Mouse (Mus musculus) liver, postnatal 0 days (tissue): ENCODE measurements around the gene Bcar3. TPM values are rescaled to one million over a fixed set of nuclear protein-coding genes. Genes with fewer than 3 reads are reported as not detected.
"Not testable (repeated sequence)": the region's sequence is repeated elsewhere in the genome, so short reads cannot be mapped to it uniquely, and the experiment has no call there.

Experiments used
- ATAC-seq: fragments of 200-750 bp; cut with Nextera tagmentation; 2 replicates; pipeline ENCODE4 v1.8.0; 2017; ENCODE audit warnings: mild to moderate bottlenecking, moderate library complexity
- DNase-seq: peaks from one replicate; pipeline ENCODE4 v3.0.0-alpha.2; 2016
- H3K27ac ChIP-seq: fragments of 300-500 bp; sonication (generic); 2 replicates; pipeline ENCODE4 v1.5.1; 2014; ENCODE audit warnings: antibody characterized with exemption, moderate library complexity, mild to moderate bottlenecking, low read depth
- H3K27me3 ChIP-seq: fragments of 300-500 bp; sonication (generic); 2 replicates; pipeline ENCODE4 v1.6.1; 2014; ENCODE audit warnings: low read length, control low read depth, mixed read lengths; ENCODE audit not compliant: insufficient read depth
- H3K36me3 ChIP-seq: fragments of 300-500 bp; sonication (generic); replicated peaks from 2 replicates; pipeline ENCODE4 v1.6.1; 2014; ENCODE audit warnings: mild to moderate bottlenecking, control low read depth, low read length, moderate library complexity, mixed read lengths; ENCODE audit not compliant: insufficient read depth
- H3K4me1 ChIP-seq: fragments of 300-500 bp; sonication (generic); 2 replicates; pipeline ENCODE4 v1.6.1; 2014; ENCODE audit warnings: antibody characterized with exemption, mild to moderate bottlenecking, control low read depth; ENCODE audit not compliant: insufficient read depth
- H3K4me2 ChIP-seq: fragments of 300-500 bp; sonication (generic); 2 replicates; pipeline ENCODE4 v1.6.1; 2014; ENCODE audit warnings: low read depth, mild to moderate bottlenecking, low read length, moderate library complexity, mixed read lengths
- H3K4me3 ChIP-seq: fragments of 300-500 bp; sonication (generic); 2 replicates; pipeline ENCODE4 v1.5.1; 2014; ENCODE audit warnings: low read depth, low read length
- H3K9ac ChIP-seq: fragments of 300-500 bp; sonication (generic); replicated peaks from 2 replicates; pipeline ENCODE4 v1.6.1; 2014; ENCODE audit warnings: mild to moderate bottlenecking, moderate library complexity
- H3K9me3 ChIP-seq: fragments of 300-500 bp; sonication (generic); 2 replicates; pipeline ENCODE4 v1.6.1; 2016; ENCODE audit warnings: mild to moderate bottlenecking, control low read depth, low read length, mixed read lengths
- CTCF ChIP-seq: sonication (generic); IDR thresholded peaks from 2 replicates; pipeline ENCODE4 v1.5.1; 2016; ENCODE audit warnings: antibody characterized with exemption, low read depth
- EP300 ChIP-seq: IDR thresholded peaks from 2 replicates; pipeline ENCODE4 v1.6.1; 2016; ENCODE audit warnings: antibody characterized with exemption, low read depth, mild to moderate bottlenecking
- WGBS: fragments of 180-500 bp; shearing (Covaris S2); extraction: QIAGEN DNeasy Blood & Tissue Kit; methylation state at CpG from one replicate; pipeline ENCODE4 v1.1.7; 2014; ENCODE audit not compliant: insufficient replicate concordance; 5-methylcytosine and 5-hydroxymethylcytosine counted together
- polyA plus RNA-seq: library from polyadenylated mRNA; unstranded; fragments of >200 nt; fragmentation: Nextera tagmentation; extraction: Ambion mirVana; gene quantifications from 2 replicates; pipeline ENCODE4 v1.2.1, GENCODE M21; 2015

Gene Bcar3
- polyA plus RNA-seq, 1 experiment from 2014 or later = 11.2 TPM

DNA sequence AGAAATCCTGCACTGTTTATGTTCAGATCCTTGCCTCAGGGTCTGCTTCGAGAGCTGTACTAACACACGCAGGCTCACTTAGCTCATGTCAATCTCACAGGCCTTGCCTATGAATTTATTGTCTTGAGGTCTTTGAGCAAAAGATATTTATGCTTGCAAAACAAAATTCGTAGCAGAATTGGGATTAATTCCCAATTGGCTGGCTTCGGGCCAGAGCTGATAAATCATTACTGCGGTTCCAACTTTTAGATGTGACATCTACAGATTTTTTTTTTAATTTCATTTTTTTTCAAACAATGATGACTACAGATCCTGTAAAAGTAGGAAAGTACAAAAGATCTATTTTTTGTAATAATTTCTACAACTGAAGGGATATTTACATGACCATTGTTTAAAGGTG, 86.8 kb downstream of the Bcar3 start:
- H3K36me3 ChIP-seq = no peaks in the 10 kb centered on the region
- peaks cover 5% of the 10 kb centered on the region for H3K4me1 ChIP-seq
- H3K4me3 ChIP-seq = no peak overlapping the region
- no peaks in the 10 kb centered on the region for H3K9me3 ChIP-seq
- H3K27me3 ChIP-seq = no peaks in the 10 kb centered on the region
- 80% methylated on average over 5 of the region's 5 CpGs for WGBS
- no peak overlapping the region for H3K4me2 ChIP-seq
- no peak overlapping the region for H3K9ac ChIP-seq
- H3K27ac ChIP-seq = no peak overlapping the region
- no peak for TF ChIP-seq CTCF
- TF ChIP-seq EP300 = no peak
- ATAC-seq = no peak
- DNase-seq = no peak

DNA sequence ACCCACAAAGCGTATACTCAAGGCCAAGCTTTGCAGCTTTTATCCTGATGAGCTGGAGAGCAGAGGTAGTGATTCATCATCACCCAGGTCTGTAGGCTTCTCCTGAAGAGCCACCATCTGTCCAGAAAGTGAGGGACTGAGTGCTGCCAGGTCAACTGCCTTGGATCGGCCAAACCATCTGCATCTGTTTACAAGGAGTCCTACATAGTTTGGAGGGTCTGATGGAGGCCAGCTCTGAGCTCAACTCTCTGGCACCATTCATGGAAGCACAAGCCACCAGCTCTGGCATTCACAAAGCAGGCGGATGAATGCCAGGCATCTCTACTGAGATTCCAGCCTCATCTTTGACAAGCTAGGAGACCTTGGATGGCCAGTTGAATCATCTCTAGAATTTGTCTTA, 87.7 kb downstream of the Bcar3 start:
- WGBS = 80% methylated on average over 3 of the region's 3 CpGs
- no peak for TF ChIP-seq EP300
- TF ChIP-seq CTCF = no peak
- no peak for ATAC-seq
- DNase-seq = no peak
- Histone ChIP-seq H3K4me1 (peaks cover 5% of the 10 kb centered on the region), H3K36me3 (no peaks in the 10 kb centered on the region), H3K9me3 (no peaks in the 10 kb centered on the region), H3K27me3 (no peaks in the 10 kb centered on the region), H3K27ac (no peak overlapping the region), H3K9ac (no peak overlapping the region), H3K4me3 (no peak overlapping the region), H3K4me2 (no peak overlapping the region)

DNA sequence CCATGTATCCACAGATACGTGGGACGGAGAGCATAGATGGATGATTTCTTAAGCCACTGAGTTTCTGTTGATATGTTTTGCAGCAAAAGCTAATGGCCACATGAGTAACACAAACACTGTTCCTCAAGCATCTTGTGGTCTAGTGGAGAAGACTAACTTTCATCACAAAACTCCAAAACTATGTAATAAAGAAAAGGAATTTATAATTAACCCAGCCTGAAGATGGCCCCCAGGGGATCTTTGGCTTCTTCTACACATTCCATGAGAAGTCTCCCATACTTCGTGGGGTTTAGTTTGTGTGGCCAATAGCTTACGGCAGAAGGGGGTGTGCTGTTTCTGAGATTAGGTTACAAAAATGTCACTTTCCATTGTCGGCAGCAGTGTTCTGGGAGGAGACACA, 92.5 kb downstream of the Bcar3 start:
- no peak overlapping the region for H3K4me3 ChIP-seq
- TF ChIP-seq EP300 = no peak
- WGBS = 80% methylated on average over 5 of the region's 5 CpGs
- DNase-seq = no peak
- H3K4me1 ChIP-seq = no peaks in the 10 kb centered on the region
- no peak overlapping the region for H3K4me2 ChIP-seq
- no peak overlapping the region for H3K9ac ChIP-seq
- H3K9me3 ChIP-seq = no peaks in the 10 kb centered on the region
- no peak overlapping the region for H3K27ac ChIP-seq
- ATAC-seq = no peak
- H3K27me3 ChIP-seq = no peaks in the 10 kb centered on the region
- no peaks in the 10 kb centered on the region for H3K36me3 ChIP-seq

DNA sequence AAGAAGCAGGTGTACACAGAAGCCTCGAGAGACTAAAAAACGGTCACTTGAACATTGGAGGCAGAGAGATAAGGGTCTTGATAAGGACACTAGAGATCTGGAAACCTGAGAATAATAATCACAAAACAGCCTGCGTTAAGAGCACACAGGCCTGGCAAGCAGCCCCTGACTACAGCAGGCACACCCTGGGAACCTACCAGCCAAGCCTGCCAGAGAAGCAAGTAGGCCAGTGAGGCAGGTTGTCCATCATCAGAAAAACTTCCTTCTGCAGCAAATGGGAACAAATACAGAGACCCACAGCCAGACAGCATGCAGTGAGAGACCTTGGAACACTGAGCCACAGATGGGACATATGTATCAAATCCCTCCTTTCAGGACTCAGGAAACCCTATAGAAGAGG, 93.8 kb downstream of the Bcar3 start:
- ATAC-seq (no peak), DNase-seq (no peak)
- WGBS = 51% methylated on average over 3 of the region's 3 CpGs
- Histone ChIP-seq H3K27me3 (no peaks in the 10 kb centered on the region), H3K9ac (no peak overlapping the region), H3K9me3 (no peaks in the 10 kb centered on the region), H3K4me3 (no peak overlapping the region), H3K27ac (no peak overlapping the region), H3K4me2 (no peak overlapping the region), H3K4me1 (no peaks in the 10 kb centered on the region), H3K36me3 (no peaks in the 10 kb centered on the region)
- TF ChIP-seq CTCF = no peak
- TF ChIP-seq EP300 = no peak

DNA sequence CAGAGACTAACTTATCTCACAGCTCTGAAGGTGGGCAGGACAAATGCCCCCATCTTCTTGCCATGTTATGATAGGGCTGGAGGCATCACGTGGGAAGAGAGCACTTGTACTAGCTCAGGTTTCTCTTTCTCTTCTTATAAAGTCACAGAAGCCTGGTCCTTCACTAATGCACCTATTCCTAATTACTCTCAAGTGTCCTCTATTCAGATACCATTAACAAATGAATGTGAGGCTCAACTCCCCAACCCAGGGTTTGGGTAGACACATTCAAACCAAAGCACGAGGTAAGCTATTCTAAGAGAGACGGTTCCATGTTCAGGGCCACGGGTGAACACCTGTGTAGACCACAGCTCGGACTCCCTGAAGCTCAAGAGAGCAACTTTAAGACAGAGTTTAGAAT, 96.0 kb downstream of the Bcar3 start:
- TF ChIP-seq CTCF (no peak), EP300 (no peak)
- WGBS = 73% methylated on average over 5 of the region's 5 CpGs
- no peaks in the 10 kb centered on the region for H3K9me3 ChIP-seq
- H3K27me3 ChIP-seq = no peaks in the 10 kb centered on the region
- no peak overlapping the region for H3K4me3 ChIP-seq
- no peak overlapping the region for H3K27ac ChIP-seq
- H3K4me1 ChIP-seq = no peaks in the 10 kb centered on the region
- no peak for DNase-seq
- no peaks in the 10 kb centered on the region for H3K36me3 ChIP-seq
- ATAC-seq = no peak
- no peak overlapping the region for H3K4me2 ChIP-seq
- no peak overlapping the region for H3K9ac ChIP-seq

DNA sequence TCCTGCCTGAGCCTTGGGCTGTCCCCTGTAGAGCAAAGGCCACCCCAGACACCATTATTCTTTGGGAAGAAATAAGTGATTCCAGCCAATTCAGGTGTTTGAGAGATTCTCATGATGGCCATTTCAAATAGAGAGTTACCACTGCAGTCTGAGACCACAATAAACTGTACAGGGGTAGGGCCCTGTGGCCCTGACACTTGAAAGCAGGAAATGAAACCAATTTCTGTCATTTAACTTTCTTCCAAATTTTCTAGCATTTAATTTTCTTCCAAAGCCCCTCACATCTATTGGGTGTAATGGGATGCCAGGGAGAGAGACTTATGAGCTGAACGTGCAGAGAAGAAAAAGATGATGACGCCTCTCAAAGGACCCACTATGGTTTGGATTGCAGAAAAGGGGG, 97.2 kb downstream of the Bcar3 start:
- Histone ChIP-seq H3K9me3 (no peaks in the 10 kb centered on the region), H3K27me3 (no peaks in the 10 kb centered on the region), H3K4me1 (no peaks in the 10 kb centered on the region), H3K27ac (no peak overlapping the region), H3K4me3 (no peak overlapping the region), H3K9ac (no peak overlapping the region), H3K4me2 (no peak overlapping the region), H3K36me3 (no peaks in the 10 kb centered on the region)
- ATAC-seq = no peak
- 88% methylated on average over 2 of the region's 2 CpGs for WGBS
- no peak for TF ChIP-seq CTCF
- TF ChIP-seq EP300 = no peak
- no peak for DNase-seq

DNA sequence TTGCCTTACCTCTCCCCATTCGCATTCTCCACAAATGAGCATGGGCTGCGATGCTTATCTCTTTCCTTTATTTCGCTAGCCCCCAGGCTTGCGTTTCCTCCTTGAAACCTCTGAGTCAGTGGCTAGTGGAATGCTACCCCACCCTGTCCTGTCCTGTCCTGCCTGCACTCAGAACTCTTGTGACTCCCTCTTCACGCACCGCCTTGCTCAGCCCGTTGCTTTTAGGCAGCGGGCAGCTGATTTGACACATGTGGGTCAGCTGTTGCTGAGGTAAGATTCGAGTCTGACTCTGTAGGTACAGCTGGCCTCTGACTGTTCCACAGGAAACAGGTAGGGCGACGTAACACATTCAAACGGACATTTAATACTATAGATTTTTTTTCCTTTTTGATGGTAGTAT, 97.9 kb downstream of the Bcar3 start:
- Histone ChIP-seq H3K27me3 (no peaks in the 10 kb centered on the region), H3K4me3 (no peak overlapping the region), H3K9ac (no peak overlapping the region), H3K4me2 (no peak overlapping the region), H3K4me1 (no peaks in the 10 kb centered on the region), H3K27ac (no peak overlapping the region), H3K9me3 (no peaks in the 10 kb centered on the region), H3K36me3 (no peaks in the 10 kb centered on the region)
- no peak for TF ChIP-seq EP300
- DNase-seq = no peak
- no peak for ATAC-seq
- 40% methylated on average over 12 of the region's 12 CpGs for WGBS

DNA sequence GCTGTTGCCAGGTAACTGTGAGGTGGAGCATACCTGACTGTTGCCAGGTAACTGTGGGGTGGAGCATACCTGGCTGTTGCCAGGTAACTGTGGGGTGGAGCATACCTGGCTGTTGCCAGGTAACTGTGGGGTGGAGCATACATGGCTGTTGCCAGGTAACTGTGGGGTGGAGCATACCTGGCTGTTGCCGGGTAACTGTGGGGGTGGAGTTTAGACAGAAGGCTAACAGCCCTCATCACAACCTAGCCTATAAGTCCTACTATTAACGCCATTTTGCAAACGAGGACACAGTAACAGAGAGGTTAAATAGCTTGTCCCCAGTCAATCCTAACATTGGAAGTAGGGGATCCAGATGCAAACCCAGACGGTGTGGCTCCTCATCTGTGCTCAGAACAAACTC, 99.5 kb downstream of the Bcar3 start:
- not testable (repeated sequence) for DNase-seq, H3K4me2 ChIP-seq, H3K4me1 ChIP-seq, H3K4me3 ChIP-seq, H3K27ac ChIP-seq, H3K27me3 ChIP-seq, H3K9ac ChIP-seq, H3K36me3 ChIP-seq, ATAC-seq, H3K9me3 ChIP-seq
- 70% methylated on average over 4 of the region's 4 CpGs for WGBS
